Mouse (Mus musculus) adrenal gland, postnatal 25 days (tissue): ENCODE results near the gene Mrps6. TPM values are rescaled to one million over a fixed set of nuclear protein-coding genes. Genes with fewer than 3 reads are reported as not detected.

Experiments
- total RNA-seq: library from RNA; stranded (reverse); gene quantifications from 2 replicates; pipeline ENCODE4 v1.2.3, GENCODE M21; 2021

Mrps6 gene
- total RNA-seq, 1 experiment from 2014 or later = 71.6 TPM

Other genes with a start within 250 kb of the Mrps6 start
- gene Gm49711, start within 50 bp of the Mrps6 start, total RNA-seq = not detected in 2 replicates
- 23.6 and 33.2 TPM in 2 replicates for gene Slc5a3, start 52 bp downstream of the Mrps6 start, total RNA-seq
- not detected in 2 replicates for gene Kcne2, start 234.1 kb downstream of the Mrps6 start, total RNA-seq
- 72.8 and 74.9 TPM in 2 replicates for gene Smim11, start 243.0 kb downstream of the Mrps6 start, total RNA-seq